ENCODE assay signal across 10 mouse cellular contexts in the genomic region with DNA sequence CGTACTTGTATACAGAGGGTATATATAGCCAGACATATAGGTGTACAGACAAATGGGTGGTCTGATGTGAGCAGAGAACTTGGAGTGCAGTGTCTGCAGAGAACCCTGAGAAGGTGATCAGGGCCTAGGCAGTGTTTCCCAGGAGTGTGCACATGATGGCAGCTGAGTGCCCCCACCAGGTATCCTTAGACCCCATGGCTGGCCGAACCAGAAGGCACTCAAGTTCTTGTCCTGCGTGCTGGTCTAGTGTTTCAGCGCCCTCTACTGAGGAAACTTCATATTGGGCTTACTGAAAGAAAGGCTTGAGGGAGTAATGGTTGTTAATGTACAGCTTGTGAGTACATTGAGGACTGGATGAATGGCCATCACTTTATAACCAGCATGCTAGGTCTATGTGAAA. TPM values are rescaled to one million over a fixed set of nuclear protein-coding genes. Genes with fewer than 3 reads are reported as not detected.
A peak's percentile ranks its signal among the peaks of the same experiment; 100 is the strongest.
DNase-seq lines count a peak whose midpoint lies in the region; ATAC-seq and TF ChIP-seq lines count a peak whose summit lies in the region.
"Had no signal": no experiment of that assay in that cellular context is flagged by ENCODE, and none has a peak within 500 bp of the region (broad histone marks: within the 10 kb centered on the region; RNA-seq: fewer than 3 reads in every experiment).

No protein-coding gene starts in this region.

- TF ChIP-seq EP300 in heart, postnatal 0 days (IDR thresholded peaks at IDR 0.05; ENCODE audit: low read depth), result no peak

- peak; percentile 66 for TF ChIP-seq CTCF in heart, postnatal 0 days (IDR thresholded peaks at IDR 0.05; ENCODE audit: low read depth)
- TF ChIP-seq CTCF in forebrain, postnatal 0 days (IDR thresholded peaks at IDR 0.05; ENCODE audit: low read depth), result peak; percentile 75

- H3K4me1 ChIP-seq in heart, postnatal 0 days (ENCODE audit: control insufficient read depth, insufficient read depth), result no peaks in the 10 kb centered on the region
- H3K4me1 ChIP-seq in forebrain, postnatal 0 days (ENCODE audit: insufficient read depth), result no peaks in the 10 kb centered on the region
- H3K4me1 ChIP-seq in liver, embryonic 16.5 days (ENCODE audit: control insufficient read depth, low read depth, low read length), result peaks cover 2% of the 10 kb centered on the region
- H3K4me1 ChIP-seq: limb, embryonic 13.5 days had no signal

- H3K4me3 ChIP-seq in heart, postnatal 0 days (ENCODE audit: low read depth, low read length), result no peak overlapping the region
- no peak overlapping the region for H3K4me3 ChIP-seq in forebrain, postnatal 0 days (ENCODE audit: low read depth, low read length)
- no peak overlapping the region for H3K4me3 ChIP-seq in liver, embryonic 16.5 days (ENCODE audit: low read depth, low read length)
- H3K4me3 ChIP-seq: limb, embryonic 13.5 days had no signal

- no peak overlapping the region for H3K27ac ChIP-seq in heart, postnatal 0 days (ENCODE audit: low read depth)
- H3K27ac ChIP-seq in forebrain, postnatal 0 days (ENCODE audit: low read depth, low read length), result no peak overlapping the region
- no peak overlapping the region for H3K27ac ChIP-seq in liver, embryonic 16.5 days (ENCODE audit: low read length)
- H3K27ac ChIP-seq: limb, embryonic 13.5 days had no signal

- WGBS in heart, postnatal 0 days, result 23% methylated on average over 4 of the region's 4 CpGs
- WGBS in forebrain, postnatal 0 days, result 20% methylated on average over 4 of the region's 4 CpGs
- 20% methylated on average over 4 of the region's 4 CpGs for WGBS in liver, embryonic 16.5 days (ENCODE audit: insufficient replicate concordance)

- H3K9me3 ChIP-seq in heart, postnatal 0 days (replicated peaks; ENCODE audit: control insufficient read depth, low read length), result no peaks in the 10 kb centered on the region
- no peaks in the 10 kb centered on the region for H3K9me3 ChIP-seq in forebrain, postnatal 0 days (ENCODE audit: low read length)
- H3K9me3 ChIP-seq in liver, embryonic 16.5 days (replicated peaks; ENCODE audit: control insufficient read depth, low read length), result no peaks in the 10 kb centered on the region
- H3K9me3 ChIP-seq: limb, embryonic 13.5 days had no signal

- H3K9ac ChIP-seq in heart, postnatal 0 days (replicated peaks; ENCODE audit: low read depth, low read length), result no peak overlapping the region
- H3K9ac ChIP-seq in forebrain, postnatal 0 days, result no peak overlapping the region
- H3K9ac ChIP-seq in liver, embryonic 16.5 days (ENCODE audit: low read depth, low read length), result no peak overlapping the region
- H3K9ac ChIP-seq: limb, embryonic 13.5 days had no signal

- H3K4me2 ChIP-seq in heart, postnatal 0 days (ENCODE audit: low read depth, low read length), result no peak overlapping the region
- no peak overlapping the region for H3K4me2 ChIP-seq in forebrain, postnatal 0 days (ENCODE audit: low read depth)
- no peak overlapping the region for H3K4me2 ChIP-seq in liver, embryonic 16.5 days (ENCODE audit: low read depth, low read length)
- H3K4me2 ChIP-seq: limb, embryonic 13.5 days had no signal

- DNase-seq in heart, postnatal 0 days (ENCODE audit: low spot score), result no peak
- no peak for DNase-seq in heart, adult 9 months (ENCODE audit: low spot score in 2 of 2)
- peak; percentile 55 for DNase-seq in CD4-positive helper T cell, adult 2 months (ENCODE audit: low read depth, low spot score)
- peak; percentile 58 for DNase-seq in adipocyte (ENCODE audit: low spot score)
- DNase-seq in forebrain, postnatal 0 days, result peak; percentile 70
- DNase-seq in retina, embryonic 14.5 days (ENCODE audit: low spot score), result peak; percentile 82
- no peak for DNase-seq in gastrocnemius, postnatal 25 days

- H3K27me3 ChIP-seq in heart, postnatal 0 days (ENCODE audit: control insufficient read depth, insufficient read depth, low read length), result no peaks in the 10 kb centered on the region
- H3K27me3 ChIP-seq in forebrain, postnatal 0 days (ENCODE audit: insufficient read depth, low read length), result no peaks in the 10 kb centered on the region
- no peaks in the 10 kb centered on the region for H3K27me3 ChIP-seq in liver, embryonic 16.5 days (ENCODE audit: control insufficient read depth, insufficient read depth, low read depth, low read length)
- H3K27me3 ChIP-seq: limb, embryonic 13.5 days had no signal

- no peak for ATAC-seq in heart, postnatal 0 days (ENCODE audit: insufficient read depth, low read depth)
- 0 out of 2 replicates have a peak, but pooled peaks have one; percentile 7 for ATAC-seq in forebrain, postnatal 0 days
- ATAC-seq in liver, embryonic 16.5 days (ENCODE audit: low read depth), result peak; percentile 9; the same call in 1 of the 2 replicates

- H3K36me3 ChIP-seq in heart, postnatal 0 days (replicated peaks; ENCODE audit: control insufficient read depth, insufficient read depth, low read length), result peaks cover 9% of the 10 kb centered on the region
- H3K36me3 ChIP-seq in forebrain, postnatal 0 days (ENCODE audit: insufficient read depth), result peaks cover 5% of the 10 kb centered on the region
- peaks cover 5% of the 10 kb centered on the region for H3K36me3 ChIP-seq in liver, embryonic 16.5 days (ENCODE audit: control insufficient read depth, insufficient read depth)

RNA-seq across cellular contexts. Expression of a gene that starts 8.7 kb away (rescaled TPM):
- total RNA-seq in heart, postnatal 0 days (2014; rRNA removed; ENCODE audit: low replicate concordance), result 6.4 and 11.5 TPM in 2 replicates
- polyA plus RNA-seq in heart, postnatal 0 days (2015; fragmentation: Nextera tagmentation; extraction: Ambion mirVana), result 2.7 and 3.4 TPM in 2 replicates
- total RNA-seq in forebrain, postnatal 0 days (2014; rRNA removed), result 15.9 and 18.0 TPM in 2 replicates
- polyA plus RNA-seq in forebrain, postnatal 0 days (2015; fragmentation: Nextera tagmentation; extraction: Ambion mirVana), result 7.9 and 9.2 TPM in 2 replicates
- 3.2 and 3.8 TPM in 2 replicates for polyA plus RNA-seq in liver, embryonic 16.5 days (2015; fragmentation: Nextera tagmentation; extraction: Ambion mirVana)
- total RNA-seq in gastrocnemius, postnatal 25 days (2021), result 1 to 10 TPM; 3.8 to 4.5 TPM

RNA-seq across cellular contexts. Expression of a gene that starts 9.0 kb away (rescaled TPM):
- total RNA-seq in heart, postnatal 0 days (2014; rRNA removed; ENCODE audit: low replicate concordance), result 37.9 and 46.0 TPM in 2 replicates
- polyA plus RNA-seq in heart, postnatal 0 days (2015; fragmentation: Nextera tagmentation; extraction: Ambion mirVana), result 29.4 and 30.2 TPM in 2 replicates
- 78.7 and 99.8 TPM in 2 replicates for total RNA-seq in forebrain, postnatal 0 days (2014; rRNA removed)
- polyA plus RNA-seq in forebrain, postnatal 0 days (2015; fragmentation: Nextera tagmentation; extraction: Ambion mirVana), result 68.7 and 76.7 TPM in 2 replicates
- 33.0 and 39.3 TPM in 2 replicates for polyA plus RNA-seq in liver, embryonic 16.5 days (2015; fragmentation: Nextera tagmentation; extraction: Ambion mirVana)
- total RNA-seq in gastrocnemius, postnatal 25 days (2021), result 10 to 100 TPM; 16.2 to 16.8 TPM

RNA-seq across cellular contexts. Expression of a gene that starts 16.9 kb away (rescaled TPM):
- total RNA-seq in heart, postnatal 0 days (2014; rRNA removed; ENCODE audit: low replicate concordance), result 21.7 and 39.5 TPM in 2 replicates
- 44.2 and 44.5 TPM in 2 replicates for polyA plus RNA-seq in heart, postnatal 0 days (2015; fragmentation: Nextera tagmentation; extraction: Ambion mirVana)
- total RNA-seq in forebrain, postnatal 0 days (2014; rRNA removed), result 154 and 167 TPM in 2 replicates
- polyA plus RNA-seq in forebrain, postnatal 0 days (2015; fragmentation: Nextera tagmentation; extraction: Ambion mirVana), result 142 and 162 TPM in 2 replicates
- 26.7 and 29.6 TPM in 2 replicates for polyA plus RNA-seq in liver, embryonic 16.5 days (2015; fragmentation: Nextera tagmentation; extraction: Ambion mirVana)
- 10 to 100 TPM; 17.3 to 21.4 TPM for total RNA-seq in gastrocnemius, postnatal 25 days (2021)

RNA-seq across cellular contexts. Expression of a gene that starts 26.9 kb away (rescaled TPM):
- total RNA-seq in heart, postnatal 0 days (2014; rRNA removed; ENCODE audit: low replicate concordance), result not detected in 2 replicates
- not detected in 2 replicates for polyA plus RNA-seq in heart, postnatal 0 days (2015; fragmentation: Nextera tagmentation; extraction: Ambion mirVana)
- not detected in 2 replicates for total RNA-seq in forebrain, postnatal 0 days (2014; rRNA removed)
- 0.16 TPM in 1 of 2 replicates, not detected in the other for polyA plus RNA-seq in forebrain, postnatal 0 days (2015; fragmentation: Nextera tagmentation; extraction: Ambion mirVana)
- polyA plus RNA-seq in liver, embryonic 16.5 days (2015; fragmentation: Nextera tagmentation; extraction: Ambion mirVana), result not detected in 2 replicates
- not detected for total RNA-seq in gastrocnemius, postnatal 25 days (2021)
- polyA plus RNA-seq: limb, embryonic 13.5 days; stomach, embryonic 16.5 days had no signal

RNA-seq across cellular contexts. Expression of a gene that starts 28.1 kb away (rescaled TPM):
- not detected in 2 replicates for total RNA-seq in heart, postnatal 0 days (2014; rRNA removed; ENCODE audit: low replicate concordance)
- not detected in 2 replicates for polyA plus RNA-seq in heart, postnatal 0 days (2015; fragmentation: Nextera tagmentation; extraction: Ambion mirVana)
- not detected in 2 replicates for total RNA-seq in forebrain, postnatal 0 days (2014; rRNA removed)
- polyA plus RNA-seq in forebrain, postnatal 0 days (2015; fragmentation: Nextera tagmentation; extraction: Ambion mirVana), result 0.45 TPM in 1 of 2 replicates, not detected in the other
- not detected in 2 replicates for polyA plus RNA-seq in liver, embryonic 16.5 days (2015; fragmentation: Nextera tagmentation; extraction: Ambion mirVana)
- not detected for total RNA-seq in gastrocnemius, postnatal 25 days (2021)
- polyA plus RNA-seq: limb, embryonic 13.5 days; stomach, embryonic 16.5 days had no signal

Comparison
In these comparisons a context has a peak if more than half of its experiments do, and no peak if none do; other contexts are left out.
1. DNase-seq: peak in CD4-positive helper T cell, adult 2 months (single experiment), adipocyte (single experiment), forebrain, postnatal 0 days (single experiment) and retina, embryonic 14.5 days (single experiment); none in heart, postnatal 0 days (single experiment), heart, adult 9 months (0 of 2) and gastrocnemius, postnatal 25 days (single experiment).